Mouse (Mus musculus): ENCODE measurements at regions not wholly inside any gene's neighbourhood (a gene's known extent, or its start where the extent isn't known, plus 50 kb on each side); places are given as distances from the start of the nearest gene placed in this dataset.

GRCm38 (mm10) chr2:12023402-12024111 is 245.9 kb downstream of the Ankrd16 start:
- peak overlapping the region; percentile 88 for H3K27ac ChIP-seq (ENCODE audit: low read depth, low read length)
- 0 out of 2 replicates have a peak overlapping the region, but pooled peaks have one; percentile 4 for H3K4me2 ChIP-seq (replicated peaks; ENCODE audit: low read depth, low read length)
- H3K27me3 ChIP-seq (ENCODE audit: control insufficient read depth, insufficient read depth, low read length): no peaks in the 10 kb centered on the region
- no peak overlapping the region for H3K4me3 ChIP-seq (ENCODE audit: low read length)
- peaks cover 23% of the 10 kb centered on the region; the same call in 1 of the 2 replicates for H3K4me1 ChIP-seq (ENCODE audit: control insufficient read depth, insufficient read depth, low read length)
- 6% methylated on average over 10 of the region's 10 CpGs for WGBS
- H3K36me3 ChIP-seq (ENCODE audit: control insufficient read depth, insufficient read depth, low read length): no peaks in the 10 kb centered on the region
- ATAC-seq (ENCODE audit: low FRiP score, low TSS enrichment): peak; percentile 89
- H3K9me3 ChIP-seq (ENCODE audit: control insufficient read depth, low read length): no peaks in the 10 kb centered on the region
- no peak overlapping the region for H3K9ac ChIP-seq (ENCODE audit: low read depth, low read length)

GRCm38 (mm10) chr2:12026220-12026619 is 248.5 kb downstream of the Ankrd16 start:
- ATAC-seq (ENCODE audit: low FRiP score, low TSS enrichment): no peak
- WGBS: 74% methylated on average over 1 of the region's 1 CpGs
- H3K4me1 ChIP-seq (ENCODE audit: control insufficient read depth, insufficient read depth, low read length): peaks cover 11% of the 10 kb centered on the region; the same call in 1 of the 2 replicates

GRCm38 (mm10) chr2:12033518-12034322 is 256.0 kb downstream of the Ankrd16 start:
- Histone ChIP-seq H3K4me1 (ENCODE audit: control insufficient read depth, insufficient read depth, low read length) (no peaks in the 10 kb centered on the region), H3K4me2 (replicated peaks; ENCODE audit: low read depth, low read length) (no peak overlapping the region), H3K9me3 (ENCODE audit: control insufficient read depth, low read length) (no peaks in the 10 kb centered on the region), H3K9ac (ENCODE audit: low read depth, low read length) (no peak overlapping the region), H3K27ac (ENCODE audit: low read depth, low read length) (peak overlapping the region; percentile 10; the same call in 1 of the 2 replicates), H3K27me3 (ENCODE audit: control insufficient read depth, insufficient read depth, low read length) (no peaks in the 10 kb centered on the region), H3K4me3 (ENCODE audit: low read length) (no peak overlapping the region), H3K36me3 (ENCODE audit: control insufficient read depth, insufficient read depth, low read length) (no peaks in the 10 kb centered on the region)
- WGBS: 59% methylated on average over 11 of the region's 11 CpGs
- ATAC-seq (ENCODE audit: low FRiP score, low TSS enrichment): peak; percentile 76

More at GRCm38 (mm10) chr2:12026220-12026619, 248.5 kb downstream of the Ankrd16 start:
- no peak overlapping the region for H3K4me2 ChIP-seq (replicated peaks; ENCODE audit: low read depth, low read length)
- H3K36me3 ChIP-seq (ENCODE audit: control insufficient read depth, insufficient read depth, low read length): no peaks in the 10 kb centered on the region
- no peak overlapping the region for H3K9ac ChIP-seq (ENCODE audit: low read depth, low read length)
- no peaks in the 10 kb centered on the region for H3K27me3 ChIP-seq (ENCODE audit: control insufficient read depth, insufficient read depth, low read length)
- no peak overlapping the region for H3K4me3 ChIP-seq (ENCODE audit: low read length)
- no peak overlapping the region for H3K27ac ChIP-seq (ENCODE audit: low read depth, low read length)
- H3K9me3 ChIP-seq (ENCODE audit: control insufficient read depth, low read length): no peaks in the 10 kb centered on the region

- H3K4me3 ChIP-seq (ENCODE audit: low read length): no peak overlapping the region
- no peak for ATAC-seq (ENCODE audit: low FRiP score, low TSS enrichment)
- no peak overlapping the region for H3K4me2 ChIP-seq (replicated peaks; ENCODE audit: low read depth, low read length)
- no peaks in the 10 kb centered on the region for H3K27me3 ChIP-seq (ENCODE audit: control insufficient read depth, insufficient read depth, low read length)
- 81% methylated on average over 8 of the region's 8 CpGs for WGBS
- no peak overlapping the region for H3K9ac ChIP-seq (ENCODE audit: low read depth, low read length)
- H3K27ac ChIP-seq (ENCODE audit: low read depth, low read length): peak overlapping the region; percentile 10; the same call in 1 of the 2 replicates
- no peaks in the 10 kb centered on the region for H3K36me3 ChIP-seq (ENCODE audit: control insufficient read depth, insufficient read depth, low read length)
- no peaks in the 10 kb centered on the region for H3K9me3 ChIP-seq (ENCODE audit: control insufficient read depth, low read length)
- H3K4me1 ChIP-seq (ENCODE audit: control insufficient read depth, insufficient read depth, low read length): no peaks in the 10 kb centered on the region
These were observed 256.6 kb downstream of the Ankrd16 start for GRCm38 (mm10) chr2:12034323-12034585.

GRCm38 (mm10) chr2:12049386-12049785 is 252.3 kb downstream of the Itga8 start:
- H3K4me1 ChIP-seq (ENCODE audit: control insufficient read depth, insufficient read depth, low read length): 0 out of 2 replicates have a peak, but pooled peaks cover 6% of the 10 kb centered on the region
- no peak overlapping the region for H3K9ac ChIP-seq (ENCODE audit: low read depth, low read length)
- H3K36me3 ChIP-seq (ENCODE audit: control insufficient read depth, insufficient read depth, low read length): no peaks in the 10 kb centered on the region
- 84% methylated on average over 7 of the region's 7 CpGs for WGBS
- H3K9me3 ChIP-seq (ENCODE audit: control insufficient read depth, low read length): no peaks in the 10 kb centered on the region
- no peaks in the 10 kb centered on the region for H3K27me3 ChIP-seq (ENCODE audit: control insufficient read depth, insufficient read depth, low read length)
- no peak overlapping the region for H3K4me2 ChIP-seq (replicated peaks; ENCODE audit: low read depth, low read length)
- H3K27ac ChIP-seq (ENCODE audit: low read depth, low read length): no peak overlapping the region
- H3K4me3 ChIP-seq (ENCODE audit: low read length): no peak overlapping the region
- ATAC-seq (ENCODE audit: low FRiP score, low TSS enrichment): no peak

- H3K9ac ChIP-seq (ENCODE audit: low read depth, low read length): no peak overlapping the region
- H3K36me3 ChIP-seq (ENCODE audit: control insufficient read depth, insufficient read depth, low read length): no peaks in the 10 kb centered on the region
- H3K27me3 ChIP-seq (ENCODE audit: control insufficient read depth, insufficient read depth, low read length): no peaks in the 10 kb centered on the region
- no peak for ATAC-seq (ENCODE audit: low FRiP score, low TSS enrichment)
- H3K27ac ChIP-seq (ENCODE audit: low read depth, low read length): no peak overlapping the region
- H3K9me3 ChIP-seq (ENCODE audit: control insufficient read depth, low read length): no peaks in the 10 kb centered on the region
- no peak overlapping the region for H3K4me2 ChIP-seq (replicated peaks; ENCODE audit: low read depth, low read length)
- H3K4me3 ChIP-seq (ENCODE audit: low read length): no peak overlapping the region
- H3K4me1 ChIP-seq (ENCODE audit: control insufficient read depth, insufficient read depth, low read length): 0 out of 2 replicates have a peak, but pooled peaks cover 6% of the 10 kb centered on the region
These were observed 251.8 kb downstream of the Itga8 start for GRCm38 (mm10) chr2:12049972-12050371.

GRCm38 (mm10) chr2:12053404-12054164 is 248.1 kb downstream of the Itga8 start:
- H3K4me3 ChIP-seq (ENCODE audit: low read length): no peak overlapping the region
- no peaks in the 10 kb centered on the region for H3K36me3 ChIP-seq (ENCODE audit: control insufficient read depth, insufficient read depth, low read length)
- no peak overlapping the region for H3K9ac ChIP-seq (ENCODE audit: low read depth, low read length)
- H3K27me3 ChIP-seq (ENCODE audit: control insufficient read depth, insufficient read depth, low read length): no peaks in the 10 kb centered on the region
- WGBS: 62% methylated on average over 8 of the region's 8 CpGs
- no peak overlapping the region; the same call in 1 of the 2 replicates for H3K27ac ChIP-seq (ENCODE audit: low read depth, low read length)
- H3K9me3 ChIP-seq (ENCODE audit: control insufficient read depth, low read length): no peaks in the 10 kb centered on the region
- ATAC-seq (ENCODE audit: low FRiP score, low TSS enrichment): 0 out of 2 replicates have a peak, but pooled peaks have one; percentile 25
- no peak overlapping the region for H3K4me2 ChIP-seq (replicated peaks; ENCODE audit: low read depth, low read length)
- H3K4me1 ChIP-seq (ENCODE audit: control insufficient read depth, insufficient read depth, low read length): 0 out of 2 replicates have a peak, but pooled peaks cover 6% of the 10 kb centered on the region

GRCm38 (mm10) chr2:12054165-12054500 is 247.6 kb downstream of the Itga8 start:
- no peak overlapping the region for H3K4me3 ChIP-seq (ENCODE audit: low read length)
- no peak for ATAC-seq (ENCODE audit: low FRiP score, low TSS enrichment)

More at GRCm38 (mm10) chr2:12054165-12054500, 247.6 kb downstream of the Itga8 start:
- Histone ChIP-seq H3K9me3 (ENCODE audit: control insufficient read depth, low read length) (no peaks in the 10 kb centered on the region), H3K4me2 (replicated peaks; ENCODE audit: low read depth, low read length) (no peak overlapping the region), H3K27ac (ENCODE audit: low read depth, low read length) (no peak overlapping the region; the same call in 1 of the 2 replicates), H3K27me3 (ENCODE audit: control insufficient read depth, insufficient read depth, low read length) (no peaks in the 10 kb centered on the region), H3K9ac (ENCODE audit: low read depth, low read length) (no peak overlapping the region), H3K4me1 (ENCODE audit: control insufficient read depth, insufficient read depth, low read length) (0 out of 2 replicates have a peak, but pooled peaks cover 6% of the 10 kb centered on the region), H3K36me3 (ENCODE audit: control insufficient read depth, insufficient read depth, low read length) (no peaks in the 10 kb centered on the region)
- 27% methylated on average over 3 of the region's 3 CpGs for WGBS

Data from kidney, embryonic 14.5 days (tissue).